Mouse (Mus musculus): Measurements from ENCODE around the gene Mast4. TPM values are rescaled to one million over a fixed set of nuclear protein-coding genes. Genes with fewer than 3 reads are reported as not detected.

Mast4 gene
- total RNA-seq, 2 experiments from 2014 or later, result 24.5 to 37.3 TPM

- DNase-seq, result no peak
These were observed 470.2 kb downstream of the Mast4 start for GRCm38 (mm10) chr13:102864079-102864478.

GRCm38 (mm10) chr13:102862981-102863380, 471.3 kb downstream of the Mast4 start:
- no peak for DNase-seq

GRCm38 (mm10) chr13:102862397-102862796, 471.9 kb downstream of the Mast4 start:
- no peak for DNase-seq

GRCm38 (mm10) chr13:102860733-102861132, 473.6 kb downstream of the Mast4 start:
- no peak for DNase-seq

GRCm38 (mm10) chr13:102860135-102860534, 474.2 kb downstream of the Mast4 start:
- DNase-seq, result no peak

- no peak for DNase-seq
These were observed 476.8 kb downstream of the Mast4 start for GRCm38 (mm10) chr13:102857539-102857838.

GRCm38 (mm10) chr13:102856821-102857538, 477.3 kb downstream of the Mast4 start:
- DNase-seq, result no peak

- no peak for DNase-seq
These were observed 481.4 kb downstream of the Mast4 start for GRCm38 (mm10) chr13:102852865-102853264.

GRCm38 (mm10) chr13:102851253-102851652, 483.0 kb downstream of the Mast4 start:
- DNase-seq, result no peak

- no peak for DNase-seq
These were observed 483.7 kb downstream of the Mast4 start for GRCm38 (mm10) chr13:102850594-102850993.

GRCm38 (mm10) chr13:102849068-102849467, 485.2 kb downstream of the Mast4 start:
- DNase-seq, result no peak

- DNase-seq, result no peak
These were observed 487.8 kb downstream of the Mast4 start for GRCm38 (mm10) chr13:102846473-102846872.

- DNase-seq, result no peak
These were observed 491.6 kb downstream of the Mast4 start for GRCm38 (mm10) chr13:102842715-102843114.

GRCm38 (mm10) chr13:102842237-102842636, 492.1 kb downstream of the Mast4 start:
- DNase-seq, result no peak

GRCm38 (mm10) chr13:102839741-102840482, 494.4 kb downstream of the Mast4 start:
- no peak for DNase-seq

GRCm38 (mm10) chr13:102837427-102837826, 496.9 kb downstream of the Mast4 start:
- DNase-seq, result no peak

- DNase-seq, result no peak
These were observed 499.0 kb downstream of the Mast4 start for GRCm38 (mm10) chr13:102835336-102835735.

GRCm38 (mm10) chr13:102818287-102818686, 516.0 kb downstream of the Mast4 start:
- DNase-seq, result no peak

- no peak for DNase-seq
These were observed 517.6 kb downstream of the Mast4 start for GRCm38 (mm10) chr13:102816689-102817088.

- DNase-seq, result no peak
These were observed 519.1 kb downstream of the Mast4 start for GRCm38 (mm10) chr13:102815158-102815557.

- peak; percentile 40 for DNase-seq
These were observed 523.0 kb downstream of the Mast4 start for GRCm38 (mm10) chr13:102811129-102811832.

GRCm38 (mm10) chr13:102806652-102807051, 527.6 kb downstream of the Mast4 start:
- DNase-seq, result no peak

GRCm38 (mm10) chr13:102805190-102805589, 529.1 kb downstream of the Mast4 start:
- no peak for DNase-seq

All from gastrocnemius, postnatal 25 days (tissue).